Mouse (Mus musculus): ENCODE results near the gene Zfp574. TPM values are rescaled to one million over a fixed set of nuclear protein-coding genes. Genes with fewer than 3 reads are reported as not detected.

Zfp574 gene
- polyA plus RNA-seq, 1 experiment from 2014 or later = 20.1 TPM

DNA sequence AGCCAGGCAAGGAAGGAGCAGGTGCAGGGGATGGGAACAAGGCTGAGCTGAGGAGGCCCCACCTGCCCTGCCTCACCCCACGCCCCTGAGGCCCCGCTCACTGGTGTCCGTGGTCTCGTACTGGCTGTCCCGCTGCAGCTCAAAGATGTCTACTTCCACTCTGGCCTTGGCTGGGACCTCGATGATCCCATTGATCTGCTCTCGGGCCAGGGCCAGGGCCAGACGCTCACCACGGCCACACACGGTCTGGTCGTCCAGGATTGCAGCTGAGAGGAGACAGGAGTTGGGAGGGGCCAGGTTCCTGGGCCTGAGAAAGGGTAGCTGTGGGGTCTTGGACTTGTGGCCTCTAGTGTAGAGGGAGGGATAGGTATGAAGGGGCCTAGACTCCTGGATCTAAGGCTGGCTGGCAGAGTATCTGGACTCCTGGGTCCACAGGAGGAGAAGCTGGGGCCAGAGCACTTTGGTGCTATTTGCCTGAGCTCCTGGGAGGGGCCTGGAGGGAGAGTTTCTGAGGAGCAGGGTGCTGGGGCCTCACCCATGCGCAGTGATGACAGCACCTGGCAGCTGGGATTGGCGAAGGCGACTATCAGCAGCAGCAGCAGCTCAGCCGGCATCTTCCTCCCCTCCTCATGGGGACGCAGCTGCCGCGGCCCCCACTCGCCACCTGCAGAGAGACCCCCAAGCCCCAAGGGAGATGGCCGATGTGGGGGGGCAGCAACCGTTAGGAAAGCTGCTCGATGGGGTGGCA lies 4.3 kb upstream of the Zfp574 start:
- peaks cover 5% of the 10 kb centered on the region; the same call in 1 of the 2 replicates for H3K36me3 ChIP-seq (ENCODE audit: insufficient read depth, low read length)
- TF ChIP-seq EP300 (IDR thresholded peaks at IDR 0.05) (no peak), CTCF (IDR thresholded peaks at IDR 0.05) (no peak)
- H3K4me1 ChIP-seq (ENCODE audit: insufficient read depth, low read depth, low read length) = no peaks in the 10 kb centered on the region
- no peak overlapping the region for H3K4me2 ChIP-seq (replicated peaks; ENCODE audit: low read depth, low read length)
- no peaks in the 10 kb centered on the region for H3K27me3 ChIP-seq (replicated peaks; ENCODE audit: insufficient read depth, low read length)
- H3K9ac ChIP-seq (replicated peaks; ENCODE audit: low read depth) = no peak overlapping the region
- no peaks in the 10 kb centered on the region for H3K9me3 ChIP-seq (ENCODE audit: low read length)
- 91% methylated on average over 22 of the region's 22 CpGs for WGBS
- H3K4me3 ChIP-seq (ENCODE audit: low read depth, low read length) = no peak overlapping the region
- ATAC-seq (no peak), DNase-seq (ENCODE audit: low spot score) (no peak)
- H3K27ac ChIP-seq (ENCODE audit: low read length) = no peak overlapping the region

DNA sequence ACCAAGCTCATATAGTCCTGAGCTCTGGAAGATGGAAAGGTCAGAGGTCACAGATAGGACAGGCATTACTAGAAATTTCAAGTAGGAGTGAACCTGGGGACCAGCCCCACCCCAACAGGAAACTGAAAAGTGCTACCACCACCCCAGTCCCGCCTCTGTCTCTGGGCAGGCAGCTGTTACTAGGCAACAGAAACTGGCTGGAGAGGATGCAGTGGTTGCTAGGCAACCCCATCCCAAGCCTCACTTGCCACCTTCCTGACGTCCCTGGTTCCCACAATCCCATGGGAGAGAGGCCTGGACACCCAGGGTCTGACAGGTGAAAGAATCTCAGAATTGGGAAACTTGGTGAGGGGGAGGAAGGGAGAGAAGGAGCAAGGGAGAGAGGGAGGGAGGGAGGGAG lies 3.6 kb upstream of the Zfp574 start:
- Histone ChIP-seq H3K9ac (replicated peaks; ENCODE audit: low read depth) (no peak overlapping the region), H3K9me3 (ENCODE audit: low read length) (no peaks in the 10 kb centered on the region), H3K4me1 (ENCODE audit: insufficient read depth, low read depth, low read length) (no peaks in the 10 kb centered on the region), H3K27me3 (replicated peaks; ENCODE audit: insufficient read depth, low read length) (no peaks in the 10 kb centered on the region), H3K27ac (ENCODE audit: low read length) (no peak overlapping the region), H3K4me2 (replicated peaks; ENCODE audit: low read depth, low read length) (no peak overlapping the region), H3K4me3 (ENCODE audit: low read depth, low read length) (no peak overlapping the region), H3K36me3 (ENCODE audit: insufficient read depth, low read length) (peaks cover 5% of the 10 kb centered on the region; the same call in 1 of the 2 replicates)
- TF ChIP-seq EP300 (IDR thresholded peaks at IDR 0.05) (no peak), CTCF (IDR thresholded peaks at IDR 0.05) (no peak)
- ATAC-seq (no peak), DNase-seq (ENCODE audit: low spot score) (no peak)
- WGBS = 39% methylated on average over 2 of the region's 2 CpGs

DNA sequence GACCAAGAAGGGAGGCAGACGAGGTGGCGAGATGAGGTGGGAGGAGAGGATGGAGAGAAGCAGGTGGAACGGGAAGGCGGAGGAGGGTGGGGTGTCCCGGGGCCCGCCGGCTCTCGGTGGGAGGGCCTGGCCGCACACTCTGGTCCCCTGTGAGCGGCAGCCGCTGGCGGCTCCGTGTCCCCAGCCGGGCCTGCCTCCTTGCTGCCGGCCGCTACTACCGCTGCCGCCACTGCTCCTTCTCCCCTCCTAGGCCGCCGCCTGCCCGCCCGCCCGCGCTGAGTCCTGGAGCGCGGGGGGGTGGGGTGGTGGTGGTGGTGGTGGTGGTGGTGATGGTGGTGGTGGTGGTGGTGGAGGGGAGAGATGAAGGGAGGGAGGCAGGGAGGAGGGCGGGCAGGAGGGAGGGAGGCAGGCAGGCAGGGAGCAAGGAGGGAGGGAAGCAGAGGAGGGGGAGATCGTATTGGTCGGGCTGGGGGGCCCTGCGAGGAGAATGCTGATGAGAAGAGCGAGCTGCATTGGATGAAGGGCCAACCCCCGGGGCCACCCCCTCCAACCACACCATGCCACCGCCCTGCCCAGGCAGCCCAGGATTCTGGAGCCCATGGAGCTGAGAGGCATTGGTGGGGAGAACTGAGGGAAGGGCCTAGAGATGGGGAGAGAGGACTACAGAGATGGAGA lies 486 bp downstream of the Zfp574 start:
- Histone ChIP-seq H3K27me3 (replicated peaks; ENCODE audit: insufficient read depth, low read length) (no peaks in the 10 kb centered on the region), H3K4me3 (ENCODE audit: low read depth, low read length) (peak overlapping the region; percentile 56), H3K9ac (replicated peaks; ENCODE audit: low read depth) (peak overlapping the region; percentile 52), H3K4me2 (replicated peaks; ENCODE audit: low read depth, low read length) (peak overlapping the region; percentile 94), H3K27ac (ENCODE audit: low read length) (peak overlapping the region; percentile 64; the same call in 1 of the 2 replicates), H3K36me3 (ENCODE audit: insufficient read depth, low read length) (no peaks in the 10 kb centered on the region), H3K4me1 (ENCODE audit: insufficient read depth, low read depth, low read length) (peaks cover 2% of the 10 kb centered on the region; the same call in 1 of the 2 replicates), H3K9me3 (ENCODE audit: low read length) (no peaks in the 10 kb centered on the region)
- ATAC-seq (no peak), DNase-seq (ENCODE audit: low spot score) (peak; percentile 44)
- no peak for TF ChIP-seq CTCF (IDR thresholded peaks at IDR 0.05)
- TF ChIP-seq EP300 (IDR thresholded peaks at IDR 0.05) = no peak
- WGBS = 3% methylated on average over 12 of the region's 33 CpGs

DNA sequence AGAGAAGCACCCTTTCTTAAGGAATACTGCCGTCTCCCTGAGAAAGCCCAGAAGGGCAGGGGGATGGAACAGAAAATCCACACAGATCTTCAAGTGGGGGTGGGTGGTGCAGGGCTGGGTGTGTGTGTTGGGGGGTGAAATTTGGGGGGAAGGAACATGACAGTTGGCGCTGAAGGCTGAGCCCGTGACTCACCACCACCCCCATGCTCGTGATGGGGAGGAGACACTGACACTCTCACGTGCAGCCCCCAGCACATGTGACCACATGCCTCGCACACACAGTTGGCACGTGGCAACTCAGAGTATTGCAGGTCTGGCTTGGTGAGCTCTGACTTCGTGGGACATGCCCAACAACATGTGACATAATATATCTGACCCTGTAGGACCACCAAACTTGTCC lies 1.6 kb downstream of the Zfp574 start:
- no peaks in the 10 kb centered on the region for H3K9me3 ChIP-seq (ENCODE audit: low read length)
- H3K36me3 ChIP-seq (ENCODE audit: insufficient read depth, low read length) = no peaks in the 10 kb centered on the region
- no peak overlapping the region for H3K4me2 ChIP-seq (replicated peaks; ENCODE audit: low read depth, low read length)
- no peak overlapping the region for H3K4me3 ChIP-seq (ENCODE audit: low read depth, low read length)
- no peak overlapping the region for H3K27ac ChIP-seq (ENCODE audit: low read length)
- DNase-seq (ENCODE audit: low spot score) (no peak), ATAC-seq (no peak)
- H3K4me1 ChIP-seq (ENCODE audit: insufficient read depth, low read depth, low read length) = peaks cover 11% of the 10 kb centered on the region; the same call in 1 of the 2 replicates
- TF ChIP-seq EP300 (IDR thresholded peaks at IDR 0.05) (no peak), CTCF (IDR thresholded peaks at IDR 0.05) (no peak)
- 83% methylated on average over 8 of the region's 8 CpGs for WGBS
- no peaks in the 10 kb centered on the region for H3K27me3 ChIP-seq (replicated peaks; ENCODE audit: insufficient read depth, low read length)
- no peak overlapping the region for H3K9ac ChIP-seq (replicated peaks; ENCODE audit: low read depth)

DNA sequence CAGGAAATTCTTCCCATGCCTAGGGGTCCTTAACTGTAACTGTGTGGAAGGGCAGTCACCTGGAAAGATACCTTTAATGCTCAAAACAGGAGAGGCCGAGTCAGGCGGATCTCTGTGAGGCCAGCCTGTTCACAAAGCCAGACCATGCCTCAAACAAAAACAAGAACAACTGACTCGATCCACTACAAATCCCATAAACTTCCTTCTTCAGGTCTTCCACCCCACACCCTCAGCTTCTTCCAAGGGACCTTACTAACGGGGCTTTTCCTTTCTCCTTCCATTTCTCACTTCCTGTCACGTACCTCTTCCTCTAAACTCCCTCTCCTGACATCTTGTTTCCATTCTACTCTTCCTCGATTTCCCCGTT lies 3.9 kb downstream of the Zfp574 start:
- peaks cover 4% of the 10 kb centered on the region for H3K36me3 ChIP-seq (ENCODE audit: insufficient read depth, low read length)
- ATAC-seq (no peak), DNase-seq (ENCODE audit: low spot score) (no peak)
- peak overlapping the region; percentile 94 for H3K27ac ChIP-seq (ENCODE audit: low read length)
- no peaks in the 10 kb centered on the region for H3K27me3 ChIP-seq (replicated peaks; ENCODE audit: insufficient read depth, low read length)
- 18% methylated on average over 7 of the region's 7 CpGs for WGBS
- peak overlapping the region; percentile 43 for H3K9ac ChIP-seq (replicated peaks; ENCODE audit: low read depth)
- no peak for TF ChIP-seq EP300 (IDR thresholded peaks at IDR 0.05)
- no peaks in the 10 kb centered on the region for H3K9me3 ChIP-seq (ENCODE audit: low read length)
- peak overlapping the region; percentile 96 for H3K4me3 ChIP-seq (ENCODE audit: low read depth, low read length)
- peaks cover 12% of the 10 kb centered on the region; the same call in 1 of the 2 replicates for H3K4me1 ChIP-seq (ENCODE audit: insufficient read depth, low read depth, low read length)
- H3K4me2 ChIP-seq (replicated peaks; ENCODE audit: low read depth, low read length) = peak overlapping the region; percentile 60

DNA sequence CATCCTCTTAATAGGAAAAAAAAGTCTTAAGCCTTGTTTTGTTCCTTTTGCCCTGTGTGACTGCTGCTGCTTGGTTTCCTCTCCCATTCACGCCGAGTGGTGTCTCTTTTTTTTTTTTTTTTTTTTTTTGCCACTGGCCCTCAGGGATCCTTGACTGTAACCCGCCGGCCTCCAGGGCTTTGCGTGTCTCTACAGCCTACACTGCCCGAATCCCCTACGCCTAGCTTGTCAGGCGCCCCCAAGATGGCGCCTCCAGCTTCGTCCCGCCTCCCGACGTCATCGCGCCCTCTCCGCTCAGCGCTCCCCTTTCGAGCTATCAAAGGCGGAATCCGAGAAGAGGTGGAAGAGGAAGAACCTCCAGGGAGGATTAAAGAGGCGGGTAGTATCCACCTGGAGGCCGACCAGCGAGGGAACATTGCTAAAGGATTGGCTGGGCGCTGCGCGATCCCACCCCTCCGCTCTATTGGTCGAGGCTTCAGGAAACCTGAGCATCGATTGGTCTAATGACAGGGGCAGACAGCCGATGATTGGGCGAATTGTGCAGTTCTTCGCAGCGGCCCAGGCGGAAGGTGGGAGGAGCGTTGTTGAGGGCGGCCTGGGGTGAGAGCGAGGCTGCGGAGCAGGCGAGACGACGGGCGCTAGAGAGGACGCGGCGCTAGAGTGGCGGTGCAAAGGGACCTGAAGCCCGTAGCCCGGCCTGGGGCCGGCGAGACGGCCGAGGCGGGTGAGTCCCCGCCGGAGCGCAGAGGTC lies 4.5 kb downstream of the Zfp574 start:
- ATAC-seq (peak; percentile 96), DNase-seq (ENCODE audit: low spot score) (peak; percentile 100)
- Histone ChIP-seq H3K36me3 (ENCODE audit: insufficient read depth, low read length) (peaks cover 9% of the 10 kb centered on the region), H3K4me3 (ENCODE audit: low read depth, low read length) (peak overlapping the region; percentile 96), H3K27ac (ENCODE audit: low read length) (peak overlapping the region; percentile 94), H3K9ac (replicated peaks; ENCODE audit: low read depth) (peak overlapping the region; percentile 92), H3K4me2 (replicated peaks; ENCODE audit: low read depth, low read length) (peak overlapping the region; percentile 76), H3K27me3 (replicated peaks; ENCODE audit: insufficient read depth, low read length) (no peaks in the 10 kb centered on the region), H3K9me3 (ENCODE audit: low read length) (no peaks in the 10 kb centered on the region), H3K4me1 (ENCODE audit: insufficient read depth, low read depth, low read length) (peaks cover 12% of the 10 kb centered on the region; the same call in 1 of the 2 replicates)
- TF ChIP-seq EP300 (IDR thresholded peaks at IDR 0.05) = peak; percentile 71
- peak; percentile 13 for TF ChIP-seq CTCF (IDR thresholded peaks at IDR 0.05)
- under 1% methylated on average over 56 of the region's 56 CpGs for WGBS
